Mouse (Mus musculus): ENCODE data around the gene Orc5. TPM values are rescaled to one million over a fixed set of nuclear protein-coding genes. Genes with fewer than 3 reads are reported as not detected.

Gene Orc5
- total and polyA plus RNA-seq, 3 experiments: 27.4 to 76.5 (median 47.8) TPM

DNA sequence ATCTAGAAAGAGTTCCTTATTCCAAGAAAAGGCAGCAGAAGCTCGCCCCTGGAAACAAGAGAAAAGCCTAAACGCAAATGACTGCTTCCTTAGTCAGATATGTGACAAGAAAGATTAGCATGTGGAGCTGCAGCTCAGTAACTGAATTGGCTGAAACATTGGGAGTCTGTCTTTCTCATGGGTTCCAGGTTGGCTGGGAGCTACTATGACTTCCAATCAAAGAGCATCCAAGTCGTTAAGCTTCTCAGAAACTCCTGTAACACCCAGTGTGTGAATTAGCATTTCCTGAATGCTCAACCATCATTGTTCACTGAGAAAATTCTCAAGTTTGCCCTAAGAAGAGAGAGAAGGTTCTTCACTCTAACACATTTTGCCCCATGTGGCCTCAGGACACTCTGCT, 24.5 kb upstream of the Orc5 start:
- no peak for DNase-seq (ENCODE audit: extremely low read depth)
- Histone ChIP-seq H3K4me3 (replicated peaks in 1 of 3; ENCODE audit: low read depth in 2 of 3, low read length in 2 of 3, poor library complexity in 1 of 3) (no peak overlapping the region), H3K36me3 (replicated peaks in 1 of 2; ENCODE audit: control insufficient read depth in 1 of 2, insufficient read depth in 1 of 2, low read length in 1 of 2) (no peaks in the 10 kb centered on the region), H3K4me2 (ENCODE audit: insufficient read depth, low read depth, poor library complexity, severe bottlenecking) (no peak overlapping the region), H3K4me1 (ENCODE audit: control insufficient read depth in 1 of 2, insufficient read depth in 2 of 2) (no peaks in the 10 kb centered on the region), H3K9ac (ENCODE audit: insufficient read depth, low read depth) (no peak overlapping the region), H3K27me3 (replicated peaks) (no peaks in the 10 kb centered on the region), H3K27ac (ENCODE audit: insufficient read depth, low read depth) (no peak overlapping the region), H3K9me3 (replicated peaks; ENCODE audit: low read length) (no peaks in the 10 kb centered on the region), H3K79me2 (replicated peaks; ENCODE audit: control insufficient read depth, extremely low read depth, insufficient read depth, poor library complexity, severe bottlenecking) (no peaks in the 10 kb centered on the region)
- dilution Hi-C loops (cut with MboI; ENCODE audit: extremely low pct_ligation_motif_present, extremely low pct_unique_long_range_greater_than_20kb, low sequenced_read_pairs): no loop called here
- in situ Hi-C loops (cut with MboI; ENCODE audit: low pct_ligation_motif_present, low pct_unique_long_range_greater_than_20kb, low sequenced_read_pairs): no loop called here
- TF ChIP-seq ZMIZ1 (IDR thresholded peaks at IDR 0.05; ENCODE audit: low read depth, low read length): no peak
- no peak for TF ChIP-seq ZKSCAN1 (IDR thresholded peaks at IDR 0.05; ENCODE audit: borderline replicate concordance, low read depth, low read length)
- TF ChIP-seq KAT2A (IDR thresholded peaks at IDR 0.05; ENCODE audit: insufficient replicate concordance, low read length): no peak
- TF ChIP-seq JUN (IDR thresholded peaks at IDR 0.05; ENCODE audit: insufficient read depth, low read depth, low read length): no peak
- no peak for TF ChIP-seq TBP (conservative IDR thresholded peaks at IDR 0.05; ENCODE audit: low read depth, low read length)
- no peak for TF ChIP-seq NRF1 (IDR thresholded peaks at IDR 0.05; ENCODE audit: low read depth, low read length)
- no peak for TF ChIP-seq MYC (IDR thresholded peaks at IDR 0.05; ENCODE audit: low read depth, low read length)
- no peak for TF ChIP-seq UBTF (IDR thresholded peaks at IDR 0.05; ENCODE audit: low read depth, low read length)
- no peak for TF ChIP-seq POLR2AphosphoS2 (IDR thresholded peaks at IDR 0.05; ENCODE audit: low read depth, low read length)
- no peak for TF ChIP-seq POLR2A (IDR thresholded peaks at IDR 0.05; ENCODE audit: low read depth, low read length)
- TF ChIP-seq USF1 (IDR thresholded peaks at IDR 0.05; ENCODE audit: low read depth, low read length): no peak
- TF ChIP-seq USF2 (conservative IDR thresholded peaks at IDR 0.05; ENCODE audit: low read depth, low read length): no peak
- no peak for TF ChIP-seq SMC3 (IDR thresholded peaks at IDR 0.05; ENCODE audit: low read depth, low read length)
- no peak for TF ChIP-seq ETS1 (conservative IDR thresholded peaks at IDR 0.05; ENCODE audit: low read depth, low read length)
- TF ChIP-seq CTCF (conservative IDR thresholded peaks at IDR 0.05 in 1 of 2, IDR thresholded peaks at IDR 0.05 in 1 of 2; ENCODE audit: low read depth in 2 of 2, low read length in 2 of 2): no peak

GRCm38 (mm10) chr5:22574161-22574560, 23.9 kb upstream of the Orc5 start:
- no peak overlapping the region for H3K4me3 ChIP-seq (replicated peaks in 1 of 3; ENCODE audit: low read depth in 2 of 3, low read length in 2 of 3, poor library complexity in 1 of 3)
- dilution Hi-C loops (cut with MboI; ENCODE audit: extremely low pct_ligation_motif_present, extremely low pct_unique_long_range_greater_than_20kb, low sequenced_read_pairs): no loop called here
- in situ Hi-C loops (cut with MboI; ENCODE audit: low pct_ligation_motif_present, low pct_unique_long_range_greater_than_20kb, low sequenced_read_pairs): no loop called here
- H3K79me2 ChIP-seq (replicated peaks; ENCODE audit: control insufficient read depth, extremely low read depth, insufficient read depth, poor library complexity, severe bottlenecking): no peaks in the 10 kb centered on the region
- H3K27ac ChIP-seq (ENCODE audit: insufficient read depth, low read depth): no peak overlapping the region
- H3K4me2 ChIP-seq (ENCODE audit: insufficient read depth, low read depth, poor library complexity, severe bottlenecking): no peak overlapping the region
- H3K9ac ChIP-seq (ENCODE audit: insufficient read depth, low read depth): no peak overlapping the region
- no peaks in the 10 kb centered on the region for H3K27me3 ChIP-seq (replicated peaks)
- TF ChIP-seq KAT2A (IDR thresholded peaks at IDR 0.05; ENCODE audit: insufficient replicate concordance, low read length): no peak
- no peak for TF ChIP-seq ZC3H11A (IDR thresholded peaks at IDR 0.05; ENCODE audit: low read depth, low read length)
- TF ChIP-seq UBTF (IDR thresholded peaks at IDR 0.05; ENCODE audit: low read depth, low read length): no peak
- TF ChIP-seq NRF1 (IDR thresholded peaks at IDR 0.05; ENCODE audit: low read depth, low read length): no peak
- TF ChIP-seq NELFE (IDR thresholded peaks at IDR 0.05; ENCODE audit: low read depth, low read length): no peak
- TF ChIP-seq PAX5 (IDR thresholded peaks at IDR 0.05; ENCODE audit: low read length): no peak
- no peak for TF ChIP-seq CHD2 (IDR thresholded peaks at IDR 0.05; ENCODE audit: low read length)
- TF ChIP-seq TCF12 (IDR thresholded peaks at IDR 0.05; ENCODE audit: low read depth, low read length): no peak
- TF ChIP-seq MAFK (IDR thresholded peaks at IDR 0.05; ENCODE audit: insufficient replicate concordance, low read length): no peak
- TF ChIP-seq USF2 (conservative IDR thresholded peaks at IDR 0.05; ENCODE audit: low read depth, low read length): no peak
- DNase-seq (ENCODE audit: extremely low read depth): no peak
- H3K4me1 ChIP-seq (ENCODE audit: control insufficient read depth in 1 of 2, insufficient read depth in 2 of 2): no peaks in the 10 kb centered on the region
- no peaks in the 10 kb centered on the region for H3K36me3 ChIP-seq (replicated peaks in 1 of 2; ENCODE audit: control insufficient read depth in 1 of 2, insufficient read depth in 1 of 2, low read length in 1 of 2)
- H3K9me3 ChIP-seq (replicated peaks; ENCODE audit: low read length): no peaks in the 10 kb centered on the region

Measured in CH12.LX (cell line).